Mouse (Mus musculus): Measurements from ENCODE around the gene Wdpcp.

Gene Wdpcp

GRCm38 (mm10) chr11:21763201-21763600 lies 191.2 kb downstream of the Wdpcp start:
- no peak for DNase-seq

- DNase-seq = no peak
These were observed 216.8 kb downstream of the Wdpcp start for GRCm38 (mm10) chr11:21788831-21789230.

GRCm38 (mm10) chr11:21824941-21825340 lies 252.9 kb downstream of the Wdpcp start:
- DNase-seq = no peak

GRCm38 (mm10) chr11:21826521-21826920 lies 254.5 kb downstream of the Wdpcp start:
- no peak for DNase-seq

- DNase-seq = no peak
These were observed 275.0 kb downstream of the Wdpcp start for GRCm38 (mm10) chr11:21847040-21847439.

- DNase-seq = no peak
These were observed 292.0 kb downstream of the Wdpcp start for GRCm38 (mm10) chr11:21864000-21864399.

GRCm38 (mm10) chr11:21864516-21864915 lies 292.5 kb downstream of the Wdpcp start:
- DNase-seq = no peak

- no peak for DNase-seq
These were observed 296.6 kb downstream of the Wdpcp start for GRCm38 (mm10) chr11:21868675-21869074.

- no peak for DNase-seq
These were observed 298.8 kb downstream of the Wdpcp start for GRCm38 (mm10) chr11:21870863-21871262.

- DNase-seq = no peak
These were observed 299.7 kb downstream of the Wdpcp start for GRCm38 (mm10) chr11:21871728-21872127.

GRCm38 (mm10) chr11:21875077-21875476 lies 303.0 kb downstream of the Wdpcp start:
- no peak for DNase-seq

- DNase-seq = no peak
These were observed 322.7 kb downstream of the Wdpcp start for GRCm38 (mm10) chr11:21894696-21895095.

GRCm38 (mm10) chr11:21922531-21922930 lies 350.5 kb downstream of the Wdpcp start:
- no peak for DNase-seq

Data from heart, adult 11 months (tissue).